Mouse (Mus musculus) embryonic facial prominence, embryonic 15.5 days (tissue): ENCODE data around the gene Ssh1. TPM values are rescaled to one million over a fixed set of nuclear protein-coding genes. Genes with fewer than 3 reads are reported as not detected.

Experiments used
- ATAC-seq: fragments of 200-750 bp; cut with Nextera tagmentation; 2 replicates; pipeline ENCODE4 v1.8.0; 2017; ENCODE audit warnings: low read depth, moderate TSS enrichment; ENCODE audit not compliant: insufficient number of reproducible peaks, low FRiP score, low TSS enrichment
- H3K27ac ChIP-seq: fragments of 300-500 bp; sonication (generic); replicated peaks from 2 replicates; pipeline ENCODE4 v1.5.1; 2015; ENCODE audit warnings: mild to moderate bottlenecking, inconsistent platforms
- H3K27me3 ChIP-seq: fragments of 300-500 bp; sonication (generic); 2 replicates; pipeline ENCODE4 v1.6.1; 2015; ENCODE audit warnings: inconsistent platforms
- H3K36me3 ChIP-seq: fragments of 300-500 bp; sonication (generic); 2 replicates; pipeline ENCODE4 v1.6.1; 2015; ENCODE audit warnings: mild to moderate bottlenecking, inconsistent platforms
- H3K4me1 ChIP-seq: fragments of 300-500 bp; sonication (generic); 2 replicates; pipeline ENCODE4 v1.6.1; 2015; ENCODE audit warnings: inconsistent platforms
- H3K4me2 ChIP-seq: fragments of 300-500 bp; sonication (generic); replicated peaks from 2 replicates; pipeline ENCODE4 v1.6.1; 2015; ENCODE audit warnings: mild to moderate bottlenecking, inconsistent platforms
- H3K4me3 ChIP-seq: fragments of 300-500 bp; sonication (generic); replicated peaks from 2 replicates; pipeline ENCODE4 v1.5.1; 2015; ENCODE audit warnings: mild to moderate bottlenecking, inconsistent platforms
- H3K9ac ChIP-seq: fragments of 300-500 bp; sonication (generic); 2 replicates; pipeline ENCODE4 v1.6.1; 2015; ENCODE audit warnings: inconsistent platforms
- H3K9me3 ChIP-seq: fragments of 300-500 bp; sonication (generic); replicated peaks from 2 replicates; pipeline ENCODE4 v1.6.1; 2016; ENCODE audit warnings: inconsistent platforms
- WGBS: fragments of 180-500 bp; shearing (Covaris S2); methylation state at CpG from one replicate; pipeline ENCODE4 v1.1.7; 2015; 5-methylcytosine and 5-hydroxymethylcytosine counted together
- polyA plus RNA-seq: library from polyadenylated mRNA; unstranded; fragments of >200 nt; fragmentation: Nextera tagmentation; extraction: Ambion mirVana; gene quantifications from 2 replicates; pipeline ENCODE4 v1.2.1, GENCODE M21; 2015

Gene Ssh1
- polyA plus RNA-seq, 1 experiment from 2014 or later: 12.8 TPM

DNA sequence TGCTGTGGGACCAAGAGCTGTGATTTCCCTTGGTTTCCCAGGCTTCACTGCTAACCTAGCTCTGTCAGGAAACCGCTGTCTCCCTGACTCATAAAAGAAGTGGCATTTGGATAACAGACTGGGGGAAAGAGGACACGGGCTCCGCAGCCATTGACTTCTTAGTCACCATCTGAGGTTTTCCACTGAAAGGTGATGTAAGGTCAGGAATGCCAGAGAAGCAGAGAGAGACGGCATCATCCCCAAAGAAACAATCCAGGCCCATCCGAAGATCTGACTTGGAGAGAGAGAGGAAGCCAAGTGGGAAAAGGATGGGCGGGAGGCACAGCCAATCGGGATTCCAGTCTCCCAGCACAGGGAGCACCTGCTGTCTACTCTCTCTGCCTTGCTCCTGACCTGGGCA lies 2.6 kb downstream of the Ssh1 start:
- Histone ChIP-seq H3K27ac (no peak overlapping the region), H3K9me3 (no peaks in the 10 kb centered on the region), H3K4me1 (peaks cover 39% of the 10 kb centered on the region), H3K36me3 (peaks cover 5% of the 10 kb centered on the region; the same call in 1 of the 2 replicates), H3K9ac (no peak overlapping the region), H3K27me3 (no peaks in the 10 kb centered on the region), H3K4me3 (no peak overlapping the region), H3K4me2 (no peak overlapping the region)
- no peak for ATAC-seq
- WGBS: 71% methylated on average over 7 of the region's 7 CpGs

DNA sequence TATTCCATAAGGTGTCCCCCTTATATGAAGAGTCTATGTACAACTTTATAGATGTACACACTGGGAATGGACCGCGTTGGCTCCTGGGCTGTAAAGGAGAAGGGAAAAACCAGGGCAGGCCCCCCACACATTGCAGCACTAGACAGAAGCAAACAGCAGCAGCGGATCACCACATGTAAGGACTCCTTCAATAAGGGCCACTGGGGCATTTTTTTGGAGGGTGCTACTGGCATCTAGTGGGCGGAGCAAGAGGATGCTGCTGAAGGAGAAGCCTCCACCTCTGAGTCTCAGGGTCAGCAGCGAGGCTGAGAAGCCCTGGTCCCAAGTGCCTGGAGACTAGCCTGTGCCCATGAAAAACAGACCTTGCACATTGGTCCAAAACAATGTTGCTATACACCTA lies 3.1 kb downstream of the Ssh1 start:
- WGBS: 82% methylated on average over 5 of the region's 5 CpGs
- Histone ChIP-seq H3K27ac (no peak overlapping the region), H3K4me2 (no peak overlapping the region), H3K9me3 (no peaks in the 10 kb centered on the region), H3K36me3 (peaks cover 5% of the 10 kb centered on the region; the same call in 1 of the 2 replicates), H3K27me3 (no peaks in the 10 kb centered on the region), H3K4me1 (peaks cover 44% of the 10 kb centered on the region), H3K4me3 (no peak overlapping the region), H3K9ac (no peak overlapping the region)
- ATAC-seq: no peak

DNA sequence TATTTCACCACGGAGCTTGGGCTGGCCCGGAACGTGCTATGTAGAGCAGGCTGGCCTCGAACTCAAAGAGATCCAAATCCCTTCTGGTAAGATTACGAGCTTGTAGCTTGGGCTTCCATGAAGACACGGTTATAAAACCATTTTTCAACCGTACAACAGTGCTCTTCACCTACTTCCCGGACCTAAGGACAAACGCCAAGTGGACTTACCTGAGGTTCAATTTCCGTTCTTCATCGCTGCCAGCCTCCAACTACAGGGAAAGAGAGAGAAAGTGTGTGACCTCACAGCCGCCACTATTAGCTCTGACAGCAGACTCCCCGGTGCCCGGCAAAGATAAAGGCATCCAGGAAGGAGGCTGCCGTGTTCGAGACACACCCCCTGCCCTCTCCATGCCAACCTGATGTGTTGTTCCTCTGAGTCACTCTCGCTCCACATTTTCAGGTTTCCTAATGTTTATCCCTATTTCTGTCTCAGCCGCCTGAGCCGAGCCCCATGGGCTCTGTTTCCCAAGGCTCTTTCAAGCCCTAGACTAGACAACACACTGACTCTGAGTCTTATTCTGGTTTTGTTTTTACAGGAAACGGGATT lies 4.2 kb downstream of the Ssh1 start:
- Histone ChIP-seq H3K36me3 (peaks cover 5% of the 10 kb centered on the region; the same call in 1 of the 2 replicates), H3K9me3 (no peaks in the 10 kb centered on the region), H3K9ac (no peak overlapping the region), H3K4me1 (peaks cover 45% of the 10 kb centered on the region), H3K4me2 (no peak overlapping the region), H3K27ac (no peak overlapping the region), H3K4me3 (no peak overlapping the region), H3K27me3 (no peaks in the 10 kb centered on the region)
- 79% methylated on average over 20 of the region's 20 CpGs for WGBS
- no peak for ATAC-seq

DNA sequence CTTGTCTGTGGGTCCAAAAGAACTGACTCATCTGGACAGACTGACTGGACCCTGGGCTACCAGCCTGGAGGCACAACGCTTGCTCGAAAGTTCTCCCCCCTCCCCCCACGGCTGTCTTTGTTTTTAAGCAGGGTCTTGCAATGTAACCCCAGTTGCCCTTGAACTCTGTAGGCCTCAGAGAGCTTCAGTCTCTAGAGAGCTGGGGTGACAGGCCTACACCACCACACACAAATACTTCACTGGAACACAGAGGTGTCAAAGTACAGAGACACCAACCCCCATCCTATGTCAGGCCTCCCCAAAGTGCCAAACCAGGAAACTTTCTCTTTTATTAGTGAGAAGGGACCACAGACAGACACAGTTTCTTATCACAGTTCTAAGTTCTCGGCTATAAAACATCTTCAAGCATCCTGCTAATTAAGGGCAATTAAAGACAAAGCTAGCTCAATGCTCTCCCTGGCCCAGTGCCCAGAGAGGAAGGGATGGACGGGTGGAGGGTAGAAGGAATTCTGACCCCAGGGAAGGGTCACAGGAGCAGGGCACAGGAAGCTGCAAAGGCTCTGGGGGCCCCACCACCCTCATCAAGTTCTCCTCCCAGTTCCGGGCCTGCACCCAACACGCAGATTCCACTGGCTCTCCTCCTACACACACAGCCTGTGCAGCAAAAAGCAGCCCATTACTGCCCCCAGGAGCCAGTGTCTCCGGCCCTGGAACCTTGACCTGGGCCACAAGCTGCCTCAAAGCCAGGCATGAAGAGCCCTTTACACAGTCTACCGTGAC lies 7.3 kb downstream of the Ssh1 start:
- Histone ChIP-seq H3K9ac (no peak overlapping the region), H3K27me3 (no peaks in the 10 kb centered on the region), H3K27ac (0 out of 2 replicates have a peak overlapping the region, but pooled peaks have one; percentile 48), H3K9me3 (no peaks in the 10 kb centered on the region), H3K4me3 (no peak overlapping the region), H3K36me3 (peaks cover 8% of the 10 kb centered on the region; the same call in 1 of the 2 replicates), H3K4me1 (peaks cover 23% of the 10 kb centered on the region), H3K4me2 (no peak overlapping the region)
- WGBS: 32% methylated on average over 9 of the region's 9 CpGs
- no peak for ATAC-seq

DNA sequence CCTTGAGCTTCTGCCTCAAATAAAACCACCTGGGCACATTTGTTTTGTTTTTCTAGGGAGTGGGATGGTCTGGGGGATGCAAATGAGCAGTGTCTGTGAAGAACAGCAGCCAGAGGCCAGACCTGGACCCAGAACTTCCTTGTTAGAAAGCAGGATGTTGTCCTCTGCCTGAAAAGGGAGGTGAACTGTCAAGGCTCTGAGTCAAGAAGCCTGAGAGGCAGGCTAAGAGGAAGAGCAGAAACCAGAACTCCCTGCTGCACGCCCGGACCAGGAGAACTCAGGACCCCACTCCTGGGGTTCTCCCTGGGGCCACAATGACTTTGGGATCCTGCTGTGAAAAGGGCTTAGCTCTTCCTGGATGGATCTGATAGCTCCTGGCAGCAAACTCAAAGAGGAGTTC lies 8.0 kb downstream of the Ssh1 start:
- no peak overlapping the region for H3K9ac ChIP-seq
- H3K4me3 ChIP-seq: no peak overlapping the region
- no peaks in the 10 kb centered on the region for H3K9me3 ChIP-seq
- H3K27ac ChIP-seq: peak overlapping the region; percentile 48; the same call in 1 of the 2 replicates
- 44% methylated on average over 2 of the region's 2 CpGs for WGBS
- peaks cover 19% of the 10 kb centered on the region for H3K4me1 ChIP-seq
- no peak overlapping the region for H3K4me2 ChIP-seq
- H3K27me3 ChIP-seq: no peaks in the 10 kb centered on the region
- peaks cover 8% of the 10 kb centered on the region; the same call in 1 of the 2 replicates for H3K36me3 ChIP-seq
- ATAC-seq: no peak

DNA sequence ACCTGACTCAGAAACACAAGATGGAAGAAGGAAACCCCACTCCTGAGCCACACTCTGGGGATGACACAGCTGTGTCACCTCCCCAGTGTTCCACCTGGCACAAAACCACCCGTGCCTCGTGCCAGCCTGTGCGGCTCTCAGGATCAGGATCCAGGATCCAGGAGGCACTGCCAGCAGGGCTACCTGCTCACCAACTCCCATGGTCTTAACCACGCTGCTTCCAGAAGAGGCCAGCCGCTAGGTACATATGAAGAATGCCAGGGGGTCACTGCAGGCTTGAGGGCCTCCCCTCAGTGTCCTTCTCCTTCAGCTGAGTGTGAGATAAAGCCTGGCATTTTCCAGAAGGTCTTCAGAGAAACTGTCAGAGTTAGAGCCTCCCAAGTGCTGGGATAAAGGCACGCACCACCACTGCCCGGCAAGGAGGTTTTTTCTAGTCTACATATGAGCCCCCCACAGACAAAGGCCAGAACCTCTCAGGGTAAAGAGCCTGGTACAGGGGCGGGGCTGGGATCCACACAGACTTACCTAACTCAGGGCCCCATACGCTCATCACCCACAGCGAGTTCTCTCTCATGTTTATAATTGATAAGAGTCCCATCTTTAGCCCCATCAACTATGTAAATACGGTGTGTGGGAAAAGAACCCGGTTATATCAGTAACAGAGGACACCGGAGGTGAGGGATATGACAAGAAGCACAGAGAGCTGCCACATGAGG lies 9.5 kb downstream of the Ssh1 start:
- no peak overlapping the region for H3K4me2 ChIP-seq
- H3K9ac ChIP-seq: no peak overlapping the region
- peaks cover 8% of the 10 kb centered on the region; the same call in 1 of the 2 replicates for H3K36me3 ChIP-seq
- H3K27ac ChIP-seq: no peak overlapping the region
- peaks cover 23% of the 10 kb centered on the region for H3K4me1 ChIP-seq
- H3K27me3 ChIP-seq: no peaks in the 10 kb centered on the region
- H3K9me3 ChIP-seq: no peaks in the 10 kb centered on the region
- no peak for ATAC-seq
- 86% methylated on average over 13 of the region's 13 CpGs for WGBS
- H3K4me3 ChIP-seq: no peak overlapping the region

DNA sequence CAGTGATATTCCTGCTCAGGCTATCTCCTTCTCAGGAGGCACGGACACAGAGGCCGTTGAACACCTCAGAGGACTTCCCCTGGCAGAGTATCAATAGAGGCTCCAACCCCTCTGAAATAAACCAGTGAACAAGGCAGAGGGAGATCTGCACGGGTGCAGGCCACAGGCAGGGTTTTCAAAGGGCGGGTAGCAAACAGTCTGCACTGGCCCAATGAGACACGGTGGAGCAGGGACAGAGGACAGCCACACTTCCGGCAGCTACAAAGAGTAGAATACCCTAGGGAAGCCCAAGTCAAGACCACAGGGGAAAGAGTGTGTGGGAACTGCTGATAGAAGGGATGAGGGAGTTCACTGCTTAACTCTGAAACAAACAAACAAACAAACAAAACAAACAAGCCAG lies 10.2 kb downstream of the Ssh1 start:
- ATAC-seq: no peak
- peaks cover 23% of the 10 kb centered on the region for H3K4me1 ChIP-seq
- H3K9me3 ChIP-seq: no peaks in the 10 kb centered on the region
- no peak overlapping the region for H3K9ac ChIP-seq
- 0 out of 2 replicates have a peak, but pooled peaks cover 6% of the 10 kb centered on the region for H3K36me3 ChIP-seq
- no peak overlapping the region for H3K4me2 ChIP-seq
- no peaks in the 10 kb centered on the region for H3K27me3 ChIP-seq
- H3K27ac ChIP-seq: no peak overlapping the region
- no peak overlapping the region for H3K4me3 ChIP-seq
- 57% methylated on average over 6 of the region's 6 CpGs for WGBS

DNA sequence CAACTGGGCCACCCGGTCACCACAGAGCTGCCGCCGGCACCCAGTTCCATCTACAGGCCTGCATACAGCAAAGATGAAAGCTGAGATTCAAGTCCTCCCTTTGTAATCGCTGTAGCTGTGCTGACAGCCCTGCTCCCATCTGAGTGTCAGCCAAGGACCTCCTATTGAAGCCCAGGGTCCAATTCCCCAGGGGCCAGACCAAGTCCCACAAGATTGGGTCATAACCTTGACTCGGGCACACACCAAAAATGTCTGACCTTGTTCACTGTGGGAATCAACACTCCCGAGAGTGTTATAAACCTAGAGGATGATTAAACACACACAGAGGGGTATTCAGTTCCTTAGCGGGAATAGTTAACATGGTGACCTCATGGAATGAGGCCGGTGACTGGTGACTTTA lies 11.9 kb downstream of the Ssh1 start:
- no peak for ATAC-seq
- H3K9me3 ChIP-seq: no peaks in the 10 kb centered on the region
- H3K27ac ChIP-seq: no peak overlapping the region
- no peak overlapping the region for H3K4me3 ChIP-seq
- H3K4me1 ChIP-seq: peaks cover 29% of the 10 kb centered on the region
- H3K36me3 ChIP-seq: 0 out of 2 replicates have a peak, but pooled peaks cover 8% of the 10 kb centered on the region
- no peak overlapping the region for H3K4me2 ChIP-seq
- no peak overlapping the region for H3K9ac ChIP-seq
- no peaks in the 10 kb centered on the region for H3K27me3 ChIP-seq
- 82% methylated on average over 8 of the region's 8 CpGs for WGBS

DNA sequence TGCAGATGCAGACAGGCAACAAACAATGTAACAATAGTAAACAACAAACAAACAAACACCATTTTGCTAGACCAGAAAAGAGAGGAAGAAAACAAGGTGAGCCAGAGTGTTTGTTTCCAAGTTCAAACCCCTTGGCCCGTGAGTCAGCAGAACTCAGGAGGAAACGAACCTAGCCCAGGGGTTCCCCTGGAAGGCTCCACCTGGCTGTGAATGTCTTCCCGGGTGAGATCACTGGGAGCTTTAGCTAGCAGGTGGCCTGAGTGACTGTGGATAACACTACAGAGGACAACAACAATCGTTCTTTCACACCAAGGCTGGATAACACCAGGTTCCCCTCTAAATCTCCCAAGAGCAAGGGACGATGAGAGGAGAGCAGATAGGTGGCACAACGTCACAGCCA lies 12.5 kb downstream of the Ssh1 start:
- 0 out of 2 replicates have a peak, but pooled peaks cover 8% of the 10 kb centered on the region for H3K36me3 ChIP-seq
- no peak overlapping the region for H3K9ac ChIP-seq
- H3K9me3 ChIP-seq: no peaks in the 10 kb centered on the region
- H3K4me3 ChIP-seq: no peak overlapping the region
- no peaks in the 10 kb centered on the region for H3K27me3 ChIP-seq
- H3K4me1 ChIP-seq: peaks cover 22% of the 10 kb centered on the region
- no peak for ATAC-seq
- H3K27ac ChIP-seq: no peak overlapping the region
- H3K4me2 ChIP-seq: no peak overlapping the region
- WGBS: 88% methylated on average over 6 of the region's 6 CpGs

DNA sequence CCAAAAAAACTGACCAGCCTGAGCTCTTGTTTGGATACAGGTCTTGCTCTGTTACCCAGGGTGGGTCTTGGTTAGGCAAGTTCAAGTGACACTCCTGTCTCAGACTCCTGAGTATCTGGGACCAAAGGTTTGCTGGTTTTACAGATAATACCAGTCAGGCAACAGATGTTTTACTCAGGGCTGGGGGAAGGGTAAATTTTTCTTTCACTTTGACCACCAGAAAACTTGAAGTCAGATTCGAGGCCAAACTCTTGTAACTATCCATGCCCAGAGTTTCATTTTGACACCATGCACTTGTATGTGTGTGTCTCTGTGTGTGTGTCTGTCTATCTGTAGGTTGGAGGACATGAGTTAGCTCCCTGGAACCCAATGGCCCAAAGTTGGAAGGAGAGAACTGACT lies 13.2 kb downstream of the Ssh1 start:
- Histone ChIP-seq H3K27me3 (no peaks in the 10 kb centered on the region), H3K27ac (no peak overlapping the region), H3K9ac (no peak overlapping the region), H3K4me1 (peaks cover 22% of the 10 kb centered on the region), H3K4me2 (no peak overlapping the region), H3K9me3 (no peaks in the 10 kb centered on the region), H3K36me3 (0 out of 2 replicates have a peak, but pooled peaks cover 8% of the 10 kb centered on the region), H3K4me3 (no peak overlapping the region)
- 76% methylated on average over 1 of the region's 1 CpGs for WGBS
- no peak for ATAC-seq

DNA sequence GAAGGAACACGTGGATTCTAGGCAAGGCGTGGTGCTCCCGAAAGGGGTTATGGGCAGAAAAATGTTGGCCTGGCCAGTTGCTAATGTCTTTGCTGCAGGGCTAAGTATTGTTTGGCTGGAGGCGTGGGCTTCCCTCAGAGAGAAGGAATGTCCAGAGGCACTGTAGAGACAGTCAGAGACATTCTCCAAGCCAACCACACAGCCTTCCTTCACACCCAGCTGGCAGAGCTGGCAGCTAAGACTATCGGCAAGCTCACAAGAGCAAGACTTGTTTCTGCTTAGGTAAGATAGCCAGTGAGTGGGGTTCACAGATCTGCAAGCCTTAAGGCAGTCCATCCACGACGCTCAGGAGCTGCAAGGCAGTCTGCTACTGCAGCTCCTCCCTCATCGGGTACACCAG lies 16.4 kb downstream of the Ssh1 start:
- Histone ChIP-seq H3K27me3 (no peaks in the 10 kb centered on the region), H3K4me3 (no peak overlapping the region), H3K4me2 (no peak overlapping the region), H3K4me1 (peaks cover 43% of the 10 kb centered on the region), H3K27ac (0 out of 2 replicates have a peak overlapping the region, but pooled peaks have one; percentile 18), H3K36me3 (0 out of 2 replicates have a peak, but pooled peaks cover 5% of the 10 kb centered on the region), H3K9ac (no peak overlapping the region), H3K9me3 (no peaks in the 10 kb centered on the region)
- ATAC-seq: no peak
- 53% methylated on average over 8 of the region's 8 CpGs for WGBS
